Mouse (Mus musculus) liver (tissue): ENCODE data around the gene Ifitm5.
A peak's percentile ranks its signal among the peaks of the same experiment; 100 is the strongest.
"Not testable (repeated sequence)": the region's sequence is repeated elsewhere in the genome, so short reads cannot be mapped to it uniquely, and the experiment has no call there.

ENCODE experiments used
- DNase-seq: peaks from one replicate; pipeline ENCODE4 v3.0.0-alpha.2; 2020; ENCODE audit warnings: mixed read lengths

Gene Ifitm5

DNA sequence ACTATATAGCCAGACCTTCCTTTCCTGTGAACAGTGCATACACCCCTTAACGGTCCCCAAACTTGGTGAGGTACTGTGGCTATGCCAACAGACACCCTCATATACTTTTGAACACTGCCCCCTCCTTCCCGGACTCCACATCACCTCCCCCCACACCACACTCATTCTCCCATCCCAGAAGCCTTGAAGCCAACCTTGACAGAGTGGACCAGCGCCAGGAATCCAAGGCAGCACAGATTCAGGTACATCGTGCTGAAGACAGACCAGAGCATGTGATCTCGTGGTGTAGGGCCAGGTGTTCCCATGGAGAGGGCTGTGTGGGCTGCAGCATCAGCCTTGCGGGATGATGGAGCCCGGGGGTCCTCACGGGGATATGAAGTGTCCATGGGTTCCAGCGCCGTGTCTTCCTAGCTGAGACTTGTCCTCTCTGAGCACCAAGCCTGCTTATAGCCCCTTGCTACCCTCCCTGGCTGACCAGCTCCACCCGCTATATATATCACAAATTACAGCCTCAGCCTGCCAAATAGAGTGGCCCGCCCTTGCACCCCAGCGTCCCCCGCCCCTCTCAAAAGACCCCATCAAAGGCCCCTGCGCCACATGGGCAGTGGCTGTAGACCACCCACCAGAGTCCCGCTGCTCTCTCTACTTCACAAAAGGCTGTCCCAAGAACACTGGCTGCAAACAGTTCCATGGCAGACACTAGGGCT lies at the start of gene Ifitm5:
TSS of gene Ifitm5 (minus strand) at position 468 of the 707 bp plus-strand sequence.
- no peak for DNase-seq

DNA sequence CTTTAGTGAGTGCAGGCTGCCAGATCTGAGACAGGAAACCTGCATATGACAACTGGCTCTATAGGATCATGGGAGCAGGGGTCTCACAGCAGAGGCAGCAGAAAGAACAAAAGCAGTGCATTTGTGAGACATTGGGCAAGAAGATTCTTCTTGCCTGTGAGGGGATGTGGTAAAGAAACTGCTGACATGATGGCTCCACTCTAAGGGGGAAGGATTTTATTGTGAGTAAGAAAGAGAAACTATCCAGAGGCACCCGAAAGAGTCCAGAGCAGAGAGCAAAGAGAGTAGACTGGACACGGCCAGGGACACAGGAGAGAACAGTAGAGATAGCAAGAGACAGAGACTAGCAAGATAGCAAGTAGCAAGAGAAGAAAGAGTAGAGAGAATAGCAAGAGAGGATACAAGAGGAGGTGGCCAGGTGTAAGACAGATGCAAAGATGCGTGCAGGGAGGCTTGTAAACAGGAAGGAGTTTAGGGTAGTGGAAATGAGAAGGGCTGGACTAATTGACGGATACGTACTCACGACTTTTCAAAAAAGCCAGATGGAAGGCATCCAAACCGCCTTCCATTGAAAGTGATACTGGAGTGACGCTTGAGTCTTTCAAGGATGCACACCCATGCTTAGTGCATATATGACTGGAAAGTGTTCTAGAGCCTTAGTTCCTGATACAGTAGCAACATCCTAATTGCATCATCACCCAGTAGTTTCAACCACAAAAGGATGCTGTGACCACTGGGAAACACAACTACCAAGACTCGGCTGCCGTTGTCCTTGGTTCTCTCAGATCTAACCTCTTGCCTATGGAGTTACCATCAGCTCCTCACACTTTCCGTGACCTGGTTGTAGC lies 49.0 kb upstream of the Ifitm5 start:
- no peak for DNase-seq

DNA sequence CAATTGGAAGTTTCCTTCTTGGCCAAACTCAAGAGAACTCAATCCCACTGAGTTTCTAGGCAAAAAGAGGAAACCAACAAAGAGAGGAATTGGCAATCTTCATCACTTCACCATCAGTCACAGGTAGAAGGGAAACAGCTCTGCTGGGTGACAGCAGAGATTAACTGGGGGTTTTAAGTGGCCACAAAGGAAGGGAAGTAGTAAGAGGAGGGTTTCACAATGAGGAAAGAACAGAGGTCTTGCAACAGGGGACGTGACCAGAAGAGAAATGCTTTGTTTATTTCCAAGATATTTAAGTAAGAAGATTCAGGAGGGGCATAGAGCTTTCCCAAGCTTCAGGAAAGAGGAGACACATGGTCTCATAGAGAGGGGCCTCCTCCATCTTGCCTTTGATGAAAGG lies 47.7 kb upstream of the Ifitm5 start:
- no peak for DNase-seq

DNA sequence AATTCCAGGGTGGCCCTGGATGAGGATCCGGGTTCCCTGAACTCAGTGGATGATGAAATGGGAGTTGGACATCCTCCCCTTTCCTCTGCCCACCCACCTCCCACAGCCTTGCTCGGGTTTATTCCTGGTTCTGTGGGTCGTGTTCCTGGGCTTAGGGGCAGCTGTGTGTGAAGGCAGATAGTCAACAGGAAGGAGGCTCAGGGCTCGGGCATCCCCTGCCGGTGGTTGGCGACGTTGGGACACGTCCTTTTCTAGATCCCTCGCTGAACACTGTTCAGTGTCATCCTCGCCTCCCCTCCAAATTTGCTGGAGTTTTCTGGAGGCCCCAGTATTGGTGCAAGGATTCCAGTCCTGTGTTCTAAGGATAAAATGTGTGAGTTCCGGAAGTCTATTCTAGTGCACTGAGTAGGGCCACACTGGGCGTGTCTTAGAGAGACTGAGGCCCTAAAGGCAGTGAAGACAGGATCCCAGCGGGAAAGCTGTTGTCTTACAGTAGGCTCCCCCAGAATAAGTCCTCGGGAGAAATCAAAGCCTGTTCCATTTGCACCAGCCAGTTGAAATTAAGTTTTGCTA lies 41.1 kb upstream of the Ifitm5 start:
- peak; percentile 29 for DNase-seq

DNA sequence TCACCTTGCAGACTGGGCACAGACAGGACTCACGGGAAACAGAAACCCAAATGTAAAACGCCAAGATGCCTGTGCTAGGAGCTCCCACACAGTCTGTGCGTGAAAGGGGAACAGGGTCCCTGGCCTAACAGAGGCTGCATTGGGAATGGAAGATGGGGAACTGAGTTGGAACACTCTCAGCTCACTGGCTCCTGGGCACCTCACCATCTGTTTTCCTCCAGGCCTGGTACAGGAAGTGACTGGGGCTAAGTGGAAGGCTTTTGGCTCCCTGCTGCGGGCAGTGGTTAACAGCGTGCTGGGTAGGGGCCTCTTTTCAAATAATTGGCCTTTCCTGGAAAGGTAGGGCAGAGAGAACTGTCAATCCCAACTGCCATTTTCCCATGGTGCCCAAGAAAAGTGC lies 40.5 kb upstream of the Ifitm5 start:
- peak; percentile 28 for DNase-seq

DNA sequence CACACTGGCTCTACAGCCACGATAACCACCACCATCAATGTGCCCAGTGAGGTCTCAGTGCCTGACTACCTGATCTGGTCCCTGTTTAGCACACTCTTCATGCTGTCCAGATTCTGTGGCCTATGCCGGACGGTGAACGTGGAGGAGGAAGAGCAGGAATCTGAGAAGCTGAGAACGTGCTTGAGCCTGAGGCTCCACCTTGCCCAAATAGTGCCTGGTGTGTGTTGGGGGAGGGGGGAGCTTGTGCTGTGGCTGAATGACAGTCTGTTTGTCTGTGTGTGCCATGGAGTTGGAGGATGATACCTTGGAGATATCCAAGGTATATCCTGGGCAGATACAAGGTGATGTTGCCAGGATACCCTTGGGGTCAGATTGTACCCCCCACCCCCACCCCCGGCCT lies 40.1 kb upstream of the Ifitm5 start:
- DNase-seq, result no peak

DNA sequence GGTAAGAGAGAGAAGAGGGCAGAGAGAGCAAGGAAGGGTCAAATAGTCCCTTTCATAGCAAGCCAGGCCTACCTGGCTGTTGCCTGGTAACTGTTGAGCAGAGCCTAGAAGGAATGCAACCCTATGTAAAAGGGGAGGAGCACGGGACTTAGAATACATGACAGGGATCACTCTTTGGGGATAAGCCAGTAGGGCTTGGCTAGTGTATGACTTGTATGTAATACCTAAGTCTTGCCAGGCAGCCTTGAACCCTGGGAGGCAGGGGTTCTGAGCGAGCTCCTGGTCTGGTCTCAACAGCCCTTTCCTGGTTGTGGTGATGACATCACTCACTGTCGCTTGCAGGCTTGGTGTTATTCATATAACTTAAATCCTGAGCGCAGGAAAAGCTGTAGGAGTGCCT lies 38.9 kb upstream of the Ifitm5 start:
- DNase-seq, result no peak

DNA sequence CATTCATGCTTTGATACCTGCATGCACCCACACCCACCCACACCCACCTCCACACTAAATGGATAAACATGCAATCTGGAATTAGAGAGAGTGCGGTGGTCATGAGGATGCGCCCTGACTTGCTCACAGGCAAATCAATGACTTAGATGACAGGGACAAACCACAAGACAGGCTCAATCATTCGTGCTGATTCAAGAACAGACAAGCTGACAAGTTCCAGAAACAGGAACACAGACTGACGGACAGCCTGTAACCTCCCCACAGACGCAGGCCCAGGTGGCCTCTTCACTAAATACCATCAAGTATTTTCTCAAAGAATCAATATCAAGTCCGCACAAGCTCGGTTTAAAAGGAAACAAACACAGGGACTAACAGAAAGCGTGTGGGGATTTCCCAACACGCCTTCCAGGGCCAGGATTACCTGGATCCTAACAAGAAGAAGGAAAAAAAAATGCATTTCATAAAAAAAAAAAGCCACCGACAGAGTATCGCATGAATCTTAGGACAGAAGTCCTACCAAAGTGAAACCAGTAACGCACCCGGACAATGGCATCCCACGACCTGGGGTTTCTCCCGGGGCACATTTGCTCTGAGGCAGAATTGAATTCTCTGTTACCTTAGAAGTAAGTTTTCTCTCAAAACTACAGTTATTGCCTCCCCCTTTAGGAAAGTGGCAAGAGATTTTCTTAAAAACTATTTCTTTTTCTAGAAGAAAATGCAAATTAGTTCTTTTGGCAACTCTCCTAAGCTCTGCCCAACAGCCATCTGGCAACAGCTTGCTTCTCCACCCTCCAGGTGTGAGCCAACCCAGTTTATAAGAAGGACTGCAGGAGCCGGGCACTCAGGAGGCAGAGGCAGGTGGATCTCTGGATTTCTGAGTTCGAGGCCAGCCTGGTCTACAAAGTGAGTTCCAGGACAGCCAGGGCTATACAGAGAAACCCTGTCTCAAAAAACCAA lies 37.4 kb upstream of the Ifitm5 start:
- no peak for DNase-seq

DNA sequence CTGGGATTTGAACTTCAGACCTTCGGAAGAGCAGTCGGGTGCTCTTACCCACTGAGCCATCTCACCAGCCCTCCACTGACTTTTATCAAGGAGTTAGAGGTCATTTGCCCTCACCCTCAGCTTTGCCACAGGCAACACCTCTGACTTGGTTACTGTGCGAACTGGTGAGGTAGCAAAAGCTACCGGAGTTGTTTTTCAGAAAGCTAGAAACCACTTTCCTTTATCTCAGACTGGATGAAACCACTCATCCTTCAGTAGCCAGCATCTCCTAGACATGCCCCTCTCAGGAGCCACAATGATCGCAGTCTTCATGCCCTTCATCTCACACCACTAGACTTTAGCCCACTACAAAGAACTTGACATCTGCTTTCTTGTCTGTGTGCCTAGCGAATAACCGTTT lies 32.9 kb upstream of the Ifitm5 start:
- no peak for DNase-seq

DNA sequence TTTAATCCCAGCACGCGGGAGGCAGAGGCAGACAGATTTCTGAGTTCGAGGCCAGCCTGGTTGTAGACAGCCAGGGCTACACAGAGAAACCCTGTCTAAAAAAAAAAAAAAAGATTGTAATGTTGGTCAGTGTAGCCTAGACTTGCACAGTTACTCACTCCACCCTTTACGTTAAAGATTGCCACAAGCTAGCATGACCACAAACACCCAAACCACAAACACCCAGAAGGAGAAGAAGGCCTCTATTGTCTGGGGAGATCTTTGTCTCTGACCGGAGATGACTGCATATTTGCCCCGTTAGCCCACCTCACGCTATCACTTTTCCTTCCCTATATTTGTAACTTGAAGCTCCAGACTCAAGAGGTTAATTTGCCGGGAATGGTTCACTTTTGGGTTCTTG lies 31.6 kb upstream of the Ifitm5 start:
- DNase-seq, result no peak

DNA sequence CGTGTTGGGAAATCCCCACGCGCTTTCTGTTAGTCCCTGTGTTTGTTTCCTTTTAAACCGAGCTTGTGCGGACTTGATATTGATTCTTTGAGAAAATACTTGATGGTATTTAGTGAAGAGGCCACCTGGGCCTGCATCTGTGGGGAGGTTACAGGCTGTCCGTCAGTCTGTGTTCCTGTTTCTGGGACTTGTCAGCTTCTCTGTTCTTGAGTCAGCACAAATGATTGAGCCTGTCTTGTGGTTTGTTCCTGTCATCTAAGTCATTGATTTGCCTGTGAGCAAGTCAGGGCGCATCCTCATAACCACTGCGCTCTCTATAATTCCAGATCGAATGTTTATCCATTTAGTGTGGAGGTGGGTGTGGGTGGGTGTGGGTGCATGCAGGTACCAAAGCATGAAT lies 26.6 kb upstream of the Ifitm5 start:
- not testable (repeated sequence) for DNase-seq

DNA sequence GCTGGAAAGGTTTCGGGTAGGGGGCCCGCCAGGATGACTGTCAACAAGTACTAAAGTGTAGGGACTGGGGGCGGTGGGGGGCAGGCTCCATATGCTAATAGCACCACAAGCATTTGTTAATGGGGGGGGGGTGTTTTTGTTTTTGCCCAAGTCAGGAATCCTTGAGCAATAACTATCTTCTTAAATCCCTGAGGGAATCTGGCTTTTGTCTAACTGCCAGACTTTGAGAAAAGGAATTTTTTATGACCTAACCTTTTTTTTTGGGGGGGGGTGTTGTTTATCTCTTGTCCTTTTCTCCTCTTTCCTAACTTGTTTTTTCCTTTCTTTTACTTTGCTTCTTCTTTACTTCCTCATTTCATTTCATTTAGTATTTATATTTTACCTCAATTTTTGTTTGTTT lies 25.4 kb upstream of the Ifitm5 start:
- DNase-seq, result no peak

DNA sequence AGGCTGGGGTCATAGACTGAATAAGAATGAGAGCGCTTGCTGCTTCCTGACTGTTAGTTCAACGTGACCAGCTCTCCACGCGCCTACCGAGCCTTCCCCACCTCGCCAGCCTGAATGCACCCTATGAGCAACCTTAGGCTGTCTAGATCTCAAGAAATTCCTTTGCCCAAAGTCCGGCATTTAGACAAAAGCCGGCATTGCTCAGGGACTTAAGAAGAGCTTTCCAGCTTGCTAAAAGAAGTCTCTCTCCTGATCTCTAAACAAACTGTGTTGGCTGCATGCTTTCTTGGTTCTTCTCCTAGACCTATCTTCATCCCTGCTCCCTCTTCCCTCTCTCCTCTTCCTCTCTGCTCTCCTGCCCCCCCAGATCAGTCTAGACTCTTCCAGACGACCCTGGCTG lies 24.8 kb upstream of the Ifitm5 start:
- DNase-seq, result no peak

DNA sequence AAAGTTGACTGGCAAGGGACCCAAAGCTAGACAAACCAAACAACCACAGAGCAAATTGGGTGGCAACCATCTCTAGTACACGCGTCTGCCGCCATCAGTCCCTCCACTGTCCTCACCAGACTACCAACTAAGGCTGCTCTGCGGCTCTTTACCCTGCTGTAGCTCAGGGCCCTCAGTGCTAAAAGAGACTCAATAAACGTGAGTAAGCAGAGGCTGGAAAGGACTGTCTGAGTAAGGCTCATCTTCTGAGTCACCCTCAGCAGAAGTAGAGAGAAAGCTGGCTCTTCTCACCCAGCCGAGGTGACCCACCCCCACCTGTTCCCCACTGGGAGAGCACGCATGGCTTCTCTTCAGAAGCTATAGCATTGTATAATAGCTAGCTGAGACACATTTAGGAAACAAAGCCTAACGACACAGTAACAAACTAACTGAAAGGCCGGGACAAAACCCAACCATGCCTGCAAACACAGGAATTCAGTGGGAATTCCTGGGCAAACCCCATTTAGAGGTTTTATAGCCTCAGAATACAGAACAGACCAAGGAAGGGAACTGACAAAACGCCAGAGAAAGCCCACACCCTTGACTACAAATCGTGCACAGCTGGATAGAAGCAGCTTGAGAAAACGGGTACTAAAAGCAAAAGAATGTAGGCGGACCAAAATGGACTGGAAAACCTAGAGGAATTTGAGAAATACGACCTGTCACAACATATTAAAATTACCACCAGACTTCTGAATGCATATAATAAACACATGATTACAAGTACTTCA lies 23.5 kb upstream of the Ifitm5 start:
- no peak for DNase-seq

DNA sequence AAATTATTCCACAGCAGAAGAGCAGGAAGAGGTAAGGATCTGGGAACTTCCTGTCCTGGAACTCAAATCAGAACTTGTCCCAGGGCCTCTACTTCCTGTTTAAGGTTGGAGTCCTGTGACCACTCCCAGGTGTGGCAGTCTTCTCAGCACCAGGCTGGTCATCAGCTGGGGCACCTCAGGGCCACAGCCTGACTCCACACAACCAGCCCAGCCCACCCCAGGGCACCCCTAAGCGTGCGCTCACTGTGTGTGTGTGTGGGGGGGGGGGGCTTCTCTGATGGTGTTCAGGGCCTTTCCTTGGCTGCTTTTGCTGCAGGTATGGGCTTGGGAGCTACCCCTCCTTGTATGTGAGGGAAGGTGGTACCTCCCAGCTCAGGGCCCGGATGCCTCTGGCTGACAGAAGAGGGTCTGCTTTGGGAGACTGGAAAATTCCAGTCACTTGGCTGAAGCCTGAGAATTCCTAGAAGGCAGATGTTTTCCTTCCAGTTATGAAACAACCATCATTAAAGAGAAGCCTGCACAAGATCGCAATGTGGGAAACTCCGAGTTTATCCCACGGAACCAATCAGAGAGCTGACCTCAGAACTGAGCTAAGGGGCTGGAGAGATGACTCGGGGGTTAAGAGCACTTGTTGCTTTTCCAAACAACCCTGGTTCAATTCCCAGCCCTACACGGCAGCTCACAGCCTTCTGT lies 21.5 kb upstream of the Ifitm5 start:
- DNase-seq, result no peak

DNA sequence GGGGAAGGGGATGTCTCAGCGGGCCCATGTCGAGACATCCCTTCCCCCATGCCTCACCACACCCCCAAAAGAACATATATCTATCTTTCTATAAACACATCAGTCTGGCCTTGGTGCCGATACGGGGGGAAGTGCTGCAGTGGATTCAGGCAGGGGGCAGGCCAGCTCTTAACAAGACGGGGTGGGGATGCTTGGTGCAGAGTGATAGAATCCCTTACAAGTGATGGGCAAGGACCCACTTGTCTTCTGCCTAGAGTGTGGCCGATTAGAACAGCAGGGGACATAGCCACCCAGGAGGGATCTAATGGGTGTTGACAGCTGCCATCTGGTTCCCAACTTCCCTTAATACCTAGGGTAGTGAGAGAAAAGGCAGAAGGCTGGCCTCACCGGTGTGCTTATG lies 20.8 kb upstream of the Ifitm5 start:
- no peak for DNase-seq

DNA sequence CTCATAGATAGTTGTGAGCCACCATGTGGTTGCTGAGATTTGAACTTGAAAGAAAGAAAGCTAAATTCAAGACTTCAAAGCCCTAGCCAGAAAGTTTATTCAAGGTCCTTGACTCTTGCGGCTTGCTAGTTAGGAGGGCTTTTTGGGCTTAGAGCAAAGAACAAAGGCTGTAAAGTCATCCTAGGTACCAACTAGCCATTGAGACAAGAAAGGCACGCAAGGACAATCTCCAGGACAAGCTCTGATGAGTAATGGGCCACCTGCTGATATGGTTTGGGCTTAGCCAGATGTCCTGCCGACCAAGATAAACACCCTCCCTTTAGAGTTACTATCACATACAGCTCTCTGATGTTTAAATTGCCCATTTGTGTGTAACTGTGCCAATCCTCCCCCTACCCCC lies 18.6 kb upstream of the Ifitm5 start:
- not testable (repeated sequence) for DNase-seq

DNA sequence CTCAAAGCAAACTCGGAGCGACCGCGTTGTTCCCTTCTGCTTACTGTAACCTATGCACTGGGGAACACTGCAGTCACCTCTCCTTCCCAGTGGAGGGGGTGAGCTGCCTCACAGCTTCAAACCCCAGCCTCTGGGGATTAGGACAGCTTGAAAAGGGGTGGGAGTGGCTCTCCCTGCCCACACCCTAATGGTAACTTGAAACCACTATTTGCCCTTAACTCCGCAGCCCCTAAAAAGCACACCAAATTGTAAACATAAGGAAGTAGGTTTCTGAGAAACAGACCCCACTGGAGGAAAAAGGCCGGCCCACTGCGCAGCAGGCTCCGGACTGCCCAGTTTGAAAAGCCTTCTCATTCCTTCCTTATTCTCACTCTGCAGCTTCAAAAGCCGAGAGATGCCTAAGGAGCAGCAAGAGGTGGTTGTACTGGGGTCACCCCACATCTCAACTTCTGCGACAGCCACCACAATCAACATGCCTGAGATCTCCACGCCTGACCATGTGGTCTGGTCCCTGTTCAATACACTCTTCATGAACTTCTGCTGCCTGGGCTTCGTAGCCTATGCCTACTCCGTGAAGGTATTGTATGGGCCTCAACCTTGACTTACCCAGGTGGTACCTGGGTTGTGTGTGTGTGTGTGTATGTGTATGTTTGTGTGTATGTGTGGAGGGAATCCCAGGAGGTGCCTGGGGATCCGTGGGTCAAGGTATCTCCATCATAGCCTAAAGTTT lies 17.9 kb upstream of the Ifitm5 start:
- DNase-seq, result no peak

DNA sequence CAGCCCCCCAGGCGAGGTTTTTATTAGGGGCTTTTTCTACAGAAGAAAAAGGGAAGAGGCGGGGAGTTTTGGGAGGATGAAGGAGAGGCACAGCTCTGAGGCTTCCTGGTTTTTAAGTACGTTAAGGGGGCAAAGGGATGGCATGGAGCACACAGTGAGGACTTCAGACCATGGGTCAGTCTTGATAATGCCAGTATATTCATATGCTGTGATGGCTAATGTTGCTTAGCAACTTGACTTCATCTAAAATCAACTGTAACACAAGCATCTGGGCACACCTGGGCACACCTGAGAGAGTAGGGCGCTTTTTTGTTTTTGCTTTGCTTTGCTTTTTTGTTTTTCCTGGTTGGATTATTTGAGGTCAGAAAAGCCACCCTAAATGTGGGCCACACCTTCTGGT lies 16.8 kb upstream of the Ifitm5 start, which contains the start of gene Ifitm1:
TSS of gene Ifitm1 (plus strand) at position 301 of the 400 bp plus-strand sequence.
- DNase-seq, result no peak

DNA sequence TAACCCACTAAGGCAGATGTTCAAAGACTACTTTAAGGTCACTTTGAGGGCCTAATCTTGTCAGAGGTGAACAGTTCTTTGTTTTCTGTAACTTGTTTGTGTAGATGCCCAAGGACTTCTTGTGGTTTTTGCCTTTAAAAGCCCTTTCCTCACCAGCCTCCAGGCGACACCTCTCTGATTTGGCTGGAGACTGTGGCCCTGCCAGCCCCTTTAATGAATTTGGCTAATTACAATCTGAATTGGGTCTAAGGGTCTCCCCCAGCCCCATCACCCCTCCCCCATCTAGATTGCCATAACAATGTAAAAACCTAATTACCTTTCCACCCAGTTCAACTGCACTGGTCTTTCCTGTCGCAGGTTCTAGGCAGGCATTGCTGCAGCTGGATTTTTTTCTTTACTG lies 12.6 kb upstream of the Ifitm5 start:
- DNase-seq, result no peak

DNA sequence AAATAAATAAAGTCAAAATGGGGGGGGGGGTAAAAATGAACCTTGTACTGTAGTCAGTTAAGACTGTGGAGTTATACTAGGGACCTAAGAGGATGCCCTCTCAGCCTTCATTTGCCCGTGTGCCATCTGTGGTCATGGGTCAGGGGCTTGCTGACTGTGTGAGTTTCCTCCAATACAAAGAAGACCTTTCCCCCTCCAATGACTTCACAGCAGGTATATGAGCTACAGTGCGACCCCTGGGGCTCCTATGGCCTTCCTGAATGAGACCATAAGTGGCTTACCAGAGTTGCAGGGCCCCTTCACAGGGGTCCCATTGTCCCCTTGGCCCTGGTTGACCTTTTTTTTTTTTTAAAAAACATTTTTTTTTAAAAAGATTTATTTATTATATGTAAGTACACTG lies 11.3 kb upstream of the Ifitm5 start:
- no peak for DNase-seq
